Mouse (Mus musculus) small intestine, adult 2 months (tissue): Measurements from ENCODE around the gene Esyt1.

Experiments used
- CTCF ChIP-seq: fragments of 200-500 bp; IDR thresholded peaks from 2 replicates; pipeline ENCODE4 v1.5.1; 2012; ENCODE audit warnings: low read depth, mild to moderate bottlenecking, control low read depth, inconsistent platforms, low read length, moderate library complexity, mixed read lengths; ENCODE audit not compliant: insufficient replicate concordance, insufficient read length; ENCODE audit errors: extremely low read depth
- POLR2A ChIP-seq: fragments of 200-500 bp; IDR thresholded peaks from 2 replicates; pipeline ENCODE4 v1.6.1; 2012; ENCODE audit warnings: low read depth, mild to moderate bottlenecking, control low read depth, inconsistent platforms, low read length, moderate library complexity

DNA sequence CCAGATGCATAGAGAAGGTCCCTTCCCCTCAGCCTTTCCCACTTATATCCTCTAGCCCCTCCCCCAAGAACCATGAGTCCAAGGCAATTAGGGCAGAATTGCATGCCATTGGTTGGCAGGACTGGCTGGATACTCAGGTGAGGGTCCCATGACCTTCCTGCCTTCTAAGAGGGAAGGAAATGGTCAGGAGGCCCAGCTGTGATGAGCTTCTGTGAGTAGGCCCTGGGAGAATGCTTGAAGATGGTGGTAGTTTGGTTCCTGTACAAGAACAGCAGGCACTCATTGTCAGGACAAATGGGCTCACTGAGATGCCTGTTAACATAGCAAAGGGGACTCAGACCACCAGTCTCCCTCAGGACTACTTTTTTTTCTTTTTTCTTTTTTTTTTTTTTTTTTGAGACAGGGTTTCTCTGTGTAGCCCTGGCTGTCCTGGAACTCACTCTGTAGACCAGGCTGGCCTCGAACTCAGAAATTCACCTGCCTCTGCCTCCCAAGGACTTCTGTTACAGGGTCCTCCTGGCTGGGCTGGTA is 12.7 kb upstream of the Esyt1 start:
- TF ChIP-seq CTCF (no peak), POLR2A (no peak)
